Mouse (Mus musculus): ENCODE measurements around the gene Med16.

Med16 gene

GRCm38 (mm10) chr10:79858416-79859074, 50.2 kb downstream of the Med16 start:
- DNase-seq: peak; percentile 76

- no peak for DNase-seq
Observed at GRCm38 (mm10) chr10:79857894-79858293, 50.8 kb downstream of the Med16 start.

GRCm38 (mm10) chr10:79857452-79857811, 51.3 kb downstream of the Med16 start:
- DNase-seq: peak; percentile 68

- DNase-seq: no peak
Observed at GRCm38 (mm10) chr10:79856704-79857451, 51.8 kb downstream of the Med16 start.

GRCm38 (mm10) chr10:79856280-79856679, 52.4 kb downstream of the Med16 start:
- DNase-seq: no peak

- peak; percentile 78 for DNase-seq
Observed at GRCm38 (mm10) chr10:79855558-79856184, 53.1 kb downstream of the Med16 start.

GRCm38 (mm10) chr10:79854801-79855541, 53.8 kb downstream of the Med16 start:
- DNase-seq: peak; percentile 79

GRCm38 (mm10) chr10:79853860-79854795, 54.6 kb downstream of the Med16 start, which contains the start of gene Ptbp1:
Ptbp1 (plus strand) TSS chr10:79854427.
- DNase-seq: peak; percentile 100

- DNase-seq: peak; percentile 88
Observed at GRCm38 (mm10) chr10:79853392-79853791, 55.3 kb downstream of the Med16 start.

GRCm38 (mm10) chr10:79852827-79853226, 55.9 kb downstream of the Med16 start:
- no peak for DNase-seq

- DNase-seq: peak; percentile 47
Observed at GRCm38 (mm10) chr10:79852107-79852789, 56.5 kb downstream of the Med16 start.

- DNase-seq: no peak
Observed at GRCm38 (mm10) chr10:79851653-79852052, 57.1 kb downstream of the Med16 start.

- DNase-seq: no peak
Observed at GRCm38 (mm10) chr10:79849941-79850628, 58.6 kb downstream of the Med16 start.

- no peak for DNase-seq
Observed at GRCm38 (mm10) chr10:79846553-79846952, 62.2 kb downstream of the Med16 start.
